Mouse (Mus musculus) hindbrain, embryonic 11.5 days (tissue): ENCODE measurements around the gene Zgpat. TPM values are rescaled to one million over a fixed set of nuclear protein-coding genes. Genes with fewer than 3 reads are reported as not detected.

ENCODE experiments used
- ATAC-seq: fragments of 200-750 bp; cut with Nextera tagmentation; 2 replicates; pipeline ENCODE4 v1.8.0; 2017; ENCODE audit warnings: mild to moderate bottlenecking, moderate TSS enrichment, moderate library complexity; ENCODE audit not compliant: low FRiP score
- DNase-seq: peaks from one replicate; pipeline ENCODE4 v3.0.0-alpha.2; 2015; ENCODE audit warnings: low spot score
- H3K27ac ChIP-seq: fragments of 300-500 bp; sonication (generic); 2 replicates; pipeline ENCODE4 v1.5.1; 2014; ENCODE audit warnings: mild to moderate bottlenecking, low read depth, low read length
- H3K27me3 ChIP-seq: fragments of 300-500 bp; sonication (generic); 2 replicates; pipeline ENCODE4 v1.6.1; 2014; ENCODE audit warnings: mild to moderate bottlenecking, low read length, moderate library complexity, mixed read lengths; ENCODE audit not compliant: control insufficient read depth, insufficient read depth
- H3K36me3 ChIP-seq: fragments of 300-500 bp; sonication (generic); 2 replicates; pipeline ENCODE4 v1.6.1; 2014; ENCODE audit warnings: mild to moderate bottlenecking, low read length, moderate library complexity, mixed read lengths; ENCODE audit not compliant: control insufficient read depth, insufficient read depth
- H3K4me1 ChIP-seq: fragments of 300-500 bp; sonication (generic); replicated peaks from 2 replicates; pipeline ENCODE4 v1.6.1; 2014; ENCODE audit warnings: low read length, mixed read lengths; ENCODE audit not compliant: control insufficient read depth, insufficient read depth
- H3K4me2 ChIP-seq: fragments of 300-500 bp; sonication (generic); replicated peaks from 2 replicates; pipeline ENCODE4 v1.6.1; 2014; ENCODE audit warnings: mild to moderate bottlenecking, low read depth, low read length
- H3K4me3 ChIP-seq: fragments of 300-500 bp; sonication (generic); 2 replicates; pipeline ENCODE4 v1.5.1; 2014; ENCODE audit warnings: low read depth, low read length
- H3K9ac ChIP-seq: fragments of 300-500 bp; sonication (generic); 2 replicates; pipeline ENCODE4 v1.6.1; 2014; ENCODE audit warnings: low read depth, low read length
- H3K9me3 ChIP-seq: fragments of 300-500 bp; sonication (generic); 2 replicates; pipeline ENCODE4 v1.6.1; 2016; ENCODE audit warnings: low read length; ENCODE audit not compliant: control insufficient read depth
- WGBS: fragments of 180-500 bp; shearing (Covaris S2); extraction: QIAGEN DNeasy Blood & Tissue Kit; methylation state at CpG from one replicate; pipeline ENCODE4 v1.1.7; 2014; 5-methylcytosine and 5-hydroxymethylcytosine counted together
- polyA plus RNA-seq: library from polyadenylated mRNA; unstranded; fragments of >200 nt; fragmentation: Nextera tagmentation; extraction: Ambion mirVana; gene quantifications from 2 replicates; pipeline ENCODE4 v1.2.1, GENCODE M21; 2014

The Zgpat gene
- polyA plus RNA-seq, 1 experiment from 2014 or later = 33.4 TPM

DNA sequence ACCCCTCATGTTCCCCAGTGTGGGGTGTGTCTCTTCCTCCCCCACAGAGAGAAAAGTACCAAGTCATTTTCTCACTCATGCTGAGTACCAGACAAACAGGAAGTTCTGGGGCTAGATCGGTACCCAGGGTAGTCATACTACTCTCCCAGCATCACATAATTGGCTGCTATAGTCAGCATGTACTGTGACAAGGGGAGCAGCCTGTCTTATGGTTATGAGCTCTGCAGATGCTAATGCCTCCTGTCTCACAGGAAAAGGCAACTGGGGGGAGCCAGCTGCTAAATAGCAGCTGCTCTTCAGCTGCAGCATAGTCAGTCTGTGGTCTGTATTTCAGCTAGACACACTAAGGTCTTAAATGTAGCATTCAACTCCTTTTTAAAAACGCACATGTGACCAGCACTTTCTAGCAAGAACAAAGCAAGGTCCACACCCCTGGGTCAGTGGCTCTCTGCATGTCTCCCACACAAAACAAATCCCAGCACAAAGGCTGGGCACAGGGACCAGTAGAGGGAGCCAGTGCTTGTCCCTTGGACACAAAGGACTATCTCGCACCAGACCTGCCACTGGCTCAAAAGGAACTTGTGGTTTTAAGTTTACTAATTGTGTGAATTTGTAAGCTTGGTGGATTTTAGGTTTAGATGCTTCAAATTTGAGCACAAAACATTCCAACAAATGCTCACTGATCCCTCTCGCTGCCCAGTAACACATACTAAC is 46.2 kb downstream of the Zgpat start:
- ATAC-seq (peak; percentile 73; the same call in 1 of the 2 replicates), DNase-seq (peak; percentile 80)
- no peaks in the 10 kb centered on the region for H3K9me3 ChIP-seq
- no peaks in the 10 kb centered on the region for H3K36me3 ChIP-seq
- no peak overlapping the region for H3K4me2 ChIP-seq
- H3K4me1 ChIP-seq = 0 out of 2 replicates have a peak, but pooled peaks cover 2% of the 10 kb centered on the region
- peak overlapping the region; percentile 27; the same call in 1 of the 2 replicates for H3K9ac ChIP-seq
- H3K27me3 ChIP-seq = no peaks in the 10 kb centered on the region
- H3K4me3 ChIP-seq = no peak overlapping the region
- 43% methylated on average over 4 of the region's 4 CpGs for WGBS
- peak overlapping the region; percentile 62; the same call in 1 of the 2 replicates for H3K27ac ChIP-seq

DNA sequence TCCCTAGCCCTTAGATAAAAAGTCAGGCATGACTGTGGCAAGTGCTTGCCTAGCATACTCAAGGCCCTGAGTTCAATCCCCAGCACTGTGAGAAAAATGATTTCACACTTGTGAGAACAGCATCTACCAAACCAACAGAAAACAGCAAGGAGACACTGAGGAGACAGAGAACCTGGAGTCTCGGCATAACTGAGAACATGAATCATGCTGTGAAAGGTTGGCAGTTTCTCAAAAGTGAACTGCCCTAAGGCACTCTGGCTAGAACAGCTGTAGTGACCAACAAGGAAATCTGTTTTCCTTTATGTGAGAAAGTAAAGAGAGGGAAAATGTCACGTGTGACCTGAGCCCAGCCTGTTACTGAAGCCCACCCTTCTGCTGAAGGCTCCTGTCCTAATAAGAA is 48.4 kb downstream of the Zgpat start:
- 52% methylated on average over 2 of the region's 2 CpGs for WGBS
- no peak for ATAC-seq
- no peak for DNase-seq

DNA sequence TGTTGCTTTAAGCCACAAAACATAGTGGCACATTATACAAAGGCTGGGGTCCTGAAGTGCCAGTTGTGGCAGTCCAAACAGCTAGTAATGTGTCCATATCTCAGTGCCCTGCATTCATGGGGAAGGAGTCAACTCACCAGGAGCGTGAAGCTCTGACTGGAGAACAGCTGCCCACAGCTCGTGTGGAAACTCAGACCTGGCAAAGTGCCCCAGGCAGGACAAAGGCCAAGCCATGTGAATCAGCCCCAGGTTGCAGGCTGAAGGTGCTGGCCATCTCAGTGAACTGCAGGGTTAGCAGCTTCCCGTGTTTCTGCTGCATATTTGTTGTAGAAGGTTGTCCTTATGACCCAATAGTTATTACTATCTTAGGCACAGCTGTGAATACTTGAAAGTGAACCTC is 51.2 kb downstream of the Zgpat start:
- 80% methylated on average over 3 of the region's 3 CpGs for WGBS
- no peak overlapping the region for H3K27ac ChIP-seq
- H3K36me3 ChIP-seq = no peaks in the 10 kb centered on the region; the same call in 1 of the 2 replicates
- no peaks in the 10 kb centered on the region for H3K9me3 ChIP-seq
- H3K4me2 ChIP-seq = no peak overlapping the region
- no peak for ATAC-seq
- no peaks in the 10 kb centered on the region for H3K27me3 ChIP-seq
- no peak overlapping the region for H3K9ac ChIP-seq
- H3K4me3 ChIP-seq = no peak overlapping the region
- 0 out of 2 replicates have a peak, but pooled peaks cover under 1% of the 10 kb centered on the region for H3K4me1 ChIP-seq
- no peak for DNase-seq

More for the DNA sequence above, 48.4 kb downstream of the Zgpat start:
- H3K9ac ChIP-seq = no peak overlapping the region
- H3K4me1 ChIP-seq = 0 out of 2 replicates have a peak, but pooled peaks cover 2% of the 10 kb centered on the region
- H3K9me3 ChIP-seq = no peaks in the 10 kb centered on the region
- no peak overlapping the region for H3K4me2 ChIP-seq
- no peak overlapping the region for H3K4me3 ChIP-seq
- H3K36me3 ChIP-seq = no peaks in the 10 kb centered on the region
- no peak overlapping the region for H3K27ac ChIP-seq
- no peaks in the 10 kb centered on the region for H3K27me3 ChIP-seq

DNA sequence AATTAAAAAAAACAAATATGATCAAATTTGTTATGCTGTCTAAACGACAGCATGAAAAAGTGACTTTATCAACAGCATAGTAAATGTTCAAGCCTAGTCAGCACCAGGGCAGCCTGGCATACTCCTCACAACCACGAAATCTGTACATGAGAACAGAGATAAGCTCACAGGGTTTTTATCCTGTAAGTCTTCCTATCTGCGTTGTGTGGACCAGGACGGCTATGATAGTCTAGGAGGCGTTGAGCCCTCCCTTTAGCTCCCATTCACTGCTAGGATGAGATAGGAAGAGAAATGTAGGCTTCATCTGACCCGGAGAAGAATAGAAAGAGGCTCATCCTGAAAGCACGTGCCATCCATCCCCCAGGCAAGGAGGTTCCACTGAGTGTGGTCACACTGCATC is 54.6 kb downstream of the Zgpat start:
- WGBS = 83% methylated on average over 7 of the region's 7 CpGs
- no peaks in the 10 kb centered on the region for H3K4me1 ChIP-seq
- ATAC-seq (no peak), DNase-seq (no peak)
- H3K4me3 ChIP-seq = no peak overlapping the region
- H3K9ac ChIP-seq = no peak overlapping the region
- no peak overlapping the region for H3K27ac ChIP-seq
- H3K4me2 ChIP-seq = no peak overlapping the region
- no peaks in the 10 kb centered on the region for H3K9me3 ChIP-seq
- H3K27me3 ChIP-seq = no peaks in the 10 kb centered on the region
- no peaks in the 10 kb centered on the region; the same call in 1 of the 2 replicates for H3K36me3 ChIP-seq

DNA sequence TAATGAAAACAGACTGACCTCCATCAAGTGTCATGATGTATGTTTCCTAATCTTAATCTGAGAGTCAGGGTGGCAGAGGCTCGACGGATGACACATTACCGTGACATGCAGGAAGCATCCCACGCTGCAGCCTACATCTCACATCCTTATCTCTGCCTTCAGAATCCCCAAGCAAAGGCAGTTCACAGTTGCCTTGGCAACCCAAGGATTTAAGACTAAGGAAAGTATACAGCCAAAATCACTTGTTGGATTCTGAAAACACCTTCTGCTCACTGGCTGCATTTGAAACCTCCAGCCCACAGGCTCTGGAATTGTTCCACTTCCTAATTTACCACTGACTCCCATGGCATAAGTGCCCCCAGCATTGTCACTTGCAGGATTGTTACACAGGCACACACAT is 55.7 kb downstream of the Zgpat start:
- H3K27me3 ChIP-seq = no peaks in the 10 kb centered on the region
- no peaks in the 10 kb centered on the region for H3K9me3 ChIP-seq
- H3K36me3 ChIP-seq = no peaks in the 10 kb centered on the region; the same call in 1 of the 2 replicates
- DNase-seq (no peak), ATAC-seq (no peak)
- H3K4me2 ChIP-seq = no peak overlapping the region
- no peaks in the 10 kb centered on the region for H3K4me1 ChIP-seq
- H3K9ac ChIP-seq = no peak overlapping the region
- no peak overlapping the region for H3K27ac ChIP-seq
- no peak overlapping the region for H3K4me3 ChIP-seq
- WGBS = 87% methylated on average over 4 of the region's 4 CpGs

DNA sequence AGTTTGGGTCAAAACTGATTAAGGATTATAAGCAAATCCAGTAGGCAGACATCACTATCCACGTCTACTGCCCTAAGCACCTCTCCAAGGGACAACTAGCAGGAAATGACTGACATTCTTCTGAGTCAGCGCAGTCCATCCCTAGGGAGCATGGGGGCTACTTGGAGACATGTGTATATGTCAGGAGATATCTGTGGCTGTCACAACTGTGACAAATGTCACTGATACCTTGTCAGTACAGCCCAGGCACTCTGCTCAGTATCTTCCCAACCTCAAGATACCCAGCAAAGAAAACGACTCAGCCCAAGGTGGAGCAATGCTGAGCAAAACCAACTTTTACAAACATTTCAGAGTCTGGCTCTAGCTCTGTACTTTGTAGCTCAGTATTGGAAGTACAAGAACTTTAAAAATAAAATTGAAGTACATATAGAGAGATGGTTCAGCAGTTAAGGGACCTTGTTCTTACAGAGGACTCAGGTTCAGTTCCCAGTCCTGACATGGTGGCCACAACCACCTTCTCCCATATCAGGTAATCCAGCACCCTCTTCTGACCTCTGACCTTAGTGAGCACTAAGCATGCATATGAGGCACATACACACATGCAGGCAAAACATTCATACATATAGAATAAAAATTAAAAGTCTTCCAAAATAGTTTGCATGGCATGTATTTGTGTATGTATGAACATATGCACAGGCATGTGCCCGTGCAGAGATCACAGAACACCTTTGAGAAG is 56.3 kb downstream of the Zgpat start:
- no peaks in the 10 kb centered on the region for H3K4me1 ChIP-seq
- H3K27ac ChIP-seq = no peak overlapping the region
- no peaks in the 10 kb centered on the region for H3K9me3 ChIP-seq
- H3K36me3 ChIP-seq = no peaks in the 10 kb centered on the region; the same call in 1 of the 2 replicates
- DNase-seq (no peak), ATAC-seq (no peak)
- H3K4me3 ChIP-seq = no peak overlapping the region
- H3K9ac ChIP-seq = no peak overlapping the region
- no peak overlapping the region for H3K4me2 ChIP-seq
- H3K27me3 ChIP-seq = no peaks in the 10 kb centered on the region
- WGBS = 69% methylated on average over 4 of the region's 4 CpGs

DNA sequence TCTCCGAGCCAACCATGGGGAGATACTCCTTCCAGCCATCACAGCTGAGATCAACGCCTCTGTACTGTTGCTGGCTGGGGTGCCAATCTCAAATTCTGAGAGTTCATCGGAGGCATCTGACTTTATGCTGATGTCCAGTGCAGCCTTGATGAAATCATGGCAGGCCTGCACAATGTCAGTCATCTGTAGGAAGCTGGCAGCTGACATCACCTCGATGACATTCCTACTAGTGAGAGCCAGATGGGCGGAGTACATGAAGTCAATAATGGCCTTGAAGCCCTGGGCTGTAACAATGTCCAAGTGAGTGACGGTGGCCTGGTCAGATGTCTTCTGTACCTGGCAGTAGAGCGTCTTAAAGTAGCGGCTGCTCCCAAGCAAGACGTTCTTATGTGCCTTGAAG is 59.1 kb downstream of the Zgpat start:
- ATAC-seq = no peak

More for the DNA sequence above, 59.1 kb downstream of the Zgpat start:
- Histone ChIP-seq H3K4me1 (no peaks in the 10 kb centered on the region), H3K27me3 (no peaks in the 10 kb centered on the region), H3K27ac (no peak overlapping the region), H3K4me3 (no peak overlapping the region), H3K36me3 (no peaks in the 10 kb centered on the region; the same call in 1 of the 2 replicates), H3K4me2 (no peak overlapping the region), H3K9ac (no peak overlapping the region), H3K9me3 (no peaks in the 10 kb centered on the region)
- WGBS = 95% methylated on average over 9 of the region's 9 CpGs
- no peak for DNase-seq
